Mouse (Mus musculus): ENCODE measurements around the gene Med19.
"Not testable (repeated sequence)": the region's sequence is repeated elsewhere in the genome, so short reads cannot be mapped to it uniquely, and the experiment has no call there.

Med19 gene

DNA sequence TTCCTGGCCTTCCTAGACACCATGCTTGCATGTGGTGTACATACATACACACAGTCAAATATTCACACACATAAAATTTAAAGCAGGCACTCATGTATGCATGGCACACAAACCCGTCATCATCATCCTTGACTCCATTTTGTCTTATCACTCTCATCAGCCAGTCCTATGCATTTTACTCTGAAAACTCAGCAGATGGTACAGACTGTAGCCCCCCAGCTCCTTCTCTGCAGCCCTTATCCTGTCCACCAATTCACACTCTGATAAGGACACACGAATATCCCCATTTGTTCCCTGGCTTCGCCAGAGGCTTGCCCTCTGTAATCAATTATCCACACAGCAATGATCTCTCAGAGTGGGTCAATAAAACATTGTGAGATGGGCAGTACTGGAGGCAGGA, 43.0 kb downstream of the Med19 start:
- no peak for DNase-seq

DNA sequence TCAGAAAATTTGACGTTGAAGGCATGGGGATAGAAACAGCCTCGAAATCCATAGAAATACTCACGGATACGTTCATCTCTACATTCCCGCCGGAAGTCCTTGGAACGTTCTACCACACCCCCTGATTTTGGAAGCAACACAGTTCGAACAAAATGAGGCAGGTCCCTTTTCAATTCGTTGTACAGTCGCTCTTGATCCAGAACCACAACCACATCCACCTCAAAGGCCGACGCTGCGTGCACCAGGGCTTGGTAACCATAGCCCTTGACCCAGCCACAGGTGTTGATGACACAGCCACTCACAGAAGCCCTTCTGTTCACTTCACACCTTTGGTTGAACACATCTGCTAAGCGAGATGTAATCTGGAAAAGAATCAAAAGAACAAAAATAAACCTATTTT, 45.7 kb downstream of the Med19 start:
- DNase-seq: no peak

DNA sequence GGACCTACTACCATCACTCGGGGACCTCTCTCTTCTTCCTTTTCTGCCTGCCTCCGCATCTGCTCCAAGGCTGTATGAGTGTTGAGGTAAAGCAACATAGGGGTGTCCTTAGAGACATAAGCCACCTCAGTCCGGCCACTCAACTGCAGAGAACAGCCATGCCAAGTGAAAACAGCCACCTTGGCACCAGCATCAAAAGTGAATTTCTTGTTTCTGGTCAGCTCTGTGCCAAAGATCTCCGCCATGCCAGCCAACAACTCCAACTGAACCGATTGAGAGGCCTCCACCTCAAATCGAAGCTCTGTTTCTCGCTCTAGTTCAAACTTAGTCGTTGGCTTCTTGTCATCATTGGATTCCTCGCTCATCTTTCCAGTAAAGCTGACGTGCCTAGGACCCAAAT, 47.6 kb downstream of the Med19 start:
- no peak for DNase-seq

DNA sequence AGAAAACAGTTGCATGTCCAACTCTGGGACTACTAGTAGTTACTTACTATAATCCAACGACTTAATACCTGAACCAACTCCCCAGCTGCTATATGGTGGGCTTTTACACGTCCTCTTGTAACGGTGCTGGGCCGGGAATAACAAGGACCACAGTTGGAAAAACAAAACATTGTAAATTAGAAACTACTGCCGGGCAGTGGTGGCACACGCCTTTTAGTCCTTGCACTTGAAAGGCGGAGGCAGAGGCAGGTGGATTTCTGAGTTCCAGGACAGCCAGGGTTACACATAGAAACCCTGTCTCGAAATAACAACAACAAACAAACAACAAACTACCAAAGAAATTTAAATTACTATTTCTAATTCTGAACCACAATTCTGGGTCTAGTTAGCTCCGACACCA, 48.5 kb downstream of the Med19 start:
- no peak for DNase-seq

DNA sequence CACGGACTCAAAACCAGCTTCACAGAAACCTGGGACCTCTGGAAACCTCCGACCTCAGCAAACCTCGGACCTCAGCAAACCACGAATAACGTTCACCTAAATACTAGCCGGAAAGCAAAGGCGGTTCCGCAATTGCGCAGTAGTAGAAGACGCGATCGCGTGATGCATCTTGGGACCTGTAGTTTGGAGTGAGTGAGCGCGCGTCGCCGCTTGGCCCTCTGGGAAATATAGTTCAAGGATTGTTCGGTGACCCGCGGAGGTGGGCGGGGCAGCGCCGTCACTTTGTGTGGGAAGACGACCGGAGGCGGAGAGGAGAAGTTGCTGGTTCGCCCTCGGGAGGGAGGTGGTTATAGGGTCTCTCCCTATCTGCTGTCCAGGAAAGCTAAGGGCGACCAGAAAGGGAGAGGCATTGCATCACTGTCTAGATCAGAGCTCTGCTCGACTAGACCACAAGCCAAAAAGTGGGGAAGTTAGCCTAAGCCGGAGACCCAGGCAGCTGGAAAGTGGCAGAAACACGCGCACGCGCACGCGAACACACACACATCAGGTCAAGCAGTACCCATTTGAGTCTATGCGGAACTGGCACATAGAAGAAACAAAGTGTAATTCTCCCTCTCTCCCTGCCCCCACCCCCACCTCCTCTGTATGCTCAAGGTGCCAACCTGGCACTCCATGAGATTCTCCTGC, 49.1 kb downstream of the Med19 start, which contains the start of gene Clp1:
TSS of gene Clp1 (minus strand) at position 179 of the 687 bp plus-strand sequence.
- DNase-seq: peak; percentile 99

DNA sequence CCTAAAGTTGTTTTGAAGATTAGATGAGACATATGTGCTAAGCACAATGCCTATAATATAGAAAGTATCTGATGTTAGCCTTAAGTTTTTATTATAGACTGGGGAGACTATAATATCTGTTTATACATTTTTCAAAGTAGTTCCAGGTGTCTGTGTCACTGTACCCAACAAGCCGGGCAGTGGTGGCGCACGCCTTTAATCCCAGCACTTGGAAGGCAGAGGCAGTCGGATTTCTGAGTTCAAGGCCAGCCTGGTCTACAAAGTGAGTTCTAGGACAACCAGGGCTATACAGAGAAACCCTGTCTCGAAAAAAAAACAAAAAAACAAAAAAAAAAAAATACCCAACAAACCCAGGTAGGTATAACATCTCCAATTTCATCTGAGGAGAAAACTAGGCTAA, 50.0 kb downstream of the Med19 start:
- not testable (repeated sequence) for DNase-seq

DNA sequence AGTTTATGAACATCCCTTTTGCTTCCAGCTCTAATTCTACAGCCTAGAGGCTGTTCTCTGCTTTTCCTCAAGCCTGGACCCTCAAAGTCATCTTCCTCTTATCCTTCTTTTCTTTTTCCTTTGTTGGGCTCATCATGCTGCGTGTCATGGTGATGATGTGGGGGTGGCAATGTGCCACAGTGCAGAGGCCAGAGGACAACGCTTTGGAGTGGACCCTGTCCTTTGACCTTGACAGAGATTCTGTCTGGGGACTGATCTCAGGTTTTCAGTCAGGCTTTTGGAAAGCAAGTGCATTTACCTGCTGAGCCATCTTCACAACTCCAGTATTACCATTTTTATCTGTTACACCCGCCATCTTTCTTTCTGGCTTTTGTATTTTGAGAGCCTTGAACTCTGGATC, 53.0 kb downstream of the Med19 start:
- no peak for DNase-seq

DNA sequence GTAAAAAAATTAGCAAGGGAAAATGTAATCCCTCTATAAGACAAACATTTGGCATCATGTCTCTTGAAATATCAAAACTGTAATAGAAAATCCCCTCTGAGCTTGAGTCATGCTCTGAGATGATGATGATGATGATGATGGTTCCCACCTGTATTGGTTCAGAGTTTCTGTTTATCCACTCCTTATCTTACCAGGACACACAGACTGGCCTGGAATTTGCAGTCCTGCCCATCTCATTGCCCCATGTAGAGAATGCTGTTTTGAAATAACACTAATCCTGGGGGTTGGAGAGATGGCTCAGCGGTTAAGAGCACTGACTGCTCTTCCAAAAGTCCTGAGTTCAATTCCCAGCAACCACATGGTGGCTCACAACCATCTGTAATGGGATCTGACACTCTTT, 54.2 kb downstream of the Med19 start:
- DNase-seq: no peak

DNA sequence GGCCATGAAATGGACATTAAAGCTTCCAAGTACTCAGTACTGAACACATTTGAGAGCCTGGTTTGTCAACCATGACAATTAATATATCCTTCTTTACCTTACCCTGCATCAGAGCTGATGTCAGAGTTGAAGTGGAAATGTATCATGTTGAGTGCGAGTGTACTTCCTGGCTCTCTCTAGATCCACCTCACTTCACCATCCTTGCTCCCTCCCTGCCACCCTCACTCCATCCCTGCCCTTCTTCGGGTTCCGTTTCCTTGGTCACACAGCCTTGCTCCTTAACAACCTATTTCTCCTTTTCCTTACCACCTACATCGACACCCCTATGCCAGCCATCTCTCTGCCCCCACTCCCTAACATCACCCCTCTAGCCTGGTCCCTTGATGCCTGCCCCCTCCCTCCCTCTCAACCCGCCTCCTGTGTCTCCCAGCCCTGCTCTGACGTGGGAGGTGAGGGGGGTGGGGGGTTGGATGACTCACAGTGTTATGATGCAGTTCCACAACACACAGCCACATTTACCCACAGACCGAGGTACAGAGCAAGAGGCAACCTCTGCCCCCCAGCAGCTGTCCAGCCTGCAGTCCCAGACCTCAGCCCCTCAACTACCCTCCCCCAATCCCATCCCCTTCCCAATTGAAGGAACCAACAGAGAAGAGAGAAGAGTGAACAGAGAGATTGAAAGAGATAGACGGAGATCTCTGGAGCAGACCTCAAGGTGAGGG, 55.5 kb downstream of the Med19 start, which contains the start of gene Ypel4:
TSS of gene Ypel4 (plus strand) at position 480 of the 722 bp plus-strand sequence.
- peak; percentile 66 for DNase-seq

DNA sequence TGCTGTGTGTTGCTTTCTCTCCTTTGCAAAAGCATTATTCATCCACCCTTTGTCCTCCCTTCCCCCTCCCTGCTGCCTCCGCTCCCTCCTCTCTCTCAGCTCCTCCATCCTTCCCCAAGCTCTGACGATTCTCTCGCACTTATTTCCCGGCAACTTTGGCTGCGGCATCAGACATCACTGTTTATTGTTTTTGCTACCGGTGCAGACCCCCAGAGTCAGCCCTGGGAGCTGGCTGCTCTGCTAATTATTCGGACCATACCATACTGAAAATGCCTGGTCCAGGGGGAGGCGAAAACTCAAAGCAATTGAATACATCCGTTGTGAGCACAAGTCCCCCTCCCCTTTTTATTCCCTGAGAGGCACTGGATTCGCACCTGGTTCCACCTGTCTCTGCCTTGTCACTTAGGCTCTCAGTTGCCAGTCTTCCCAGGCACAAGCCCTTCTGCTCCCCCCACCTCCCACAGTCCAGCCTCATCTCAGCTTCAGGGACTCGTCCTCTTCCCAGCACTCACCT, 56.2 kb downstream of the Med19 start:
- peak; percentile 64 for DNase-seq

DNA sequence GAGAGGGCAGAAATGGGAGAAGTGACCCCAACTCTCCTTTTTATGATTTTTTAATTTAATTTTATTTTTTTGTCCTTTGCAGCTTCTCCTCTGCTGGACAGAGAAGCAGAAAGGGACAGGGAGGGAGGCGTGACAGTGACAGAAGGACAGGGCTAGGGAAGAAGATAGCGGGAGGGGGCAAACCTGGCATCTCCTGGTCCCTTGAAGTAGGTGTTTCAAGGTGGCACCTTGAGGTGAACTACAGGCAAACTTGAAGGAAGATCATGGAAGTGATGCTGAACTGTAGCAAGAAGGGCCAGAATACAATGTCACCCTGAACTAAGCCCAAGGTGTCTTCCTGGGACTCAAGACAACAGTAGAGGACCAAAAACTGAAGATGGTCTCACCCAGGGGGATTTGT, 56.7 kb downstream of the Med19 start:
- DNase-seq: no peak

DNA sequence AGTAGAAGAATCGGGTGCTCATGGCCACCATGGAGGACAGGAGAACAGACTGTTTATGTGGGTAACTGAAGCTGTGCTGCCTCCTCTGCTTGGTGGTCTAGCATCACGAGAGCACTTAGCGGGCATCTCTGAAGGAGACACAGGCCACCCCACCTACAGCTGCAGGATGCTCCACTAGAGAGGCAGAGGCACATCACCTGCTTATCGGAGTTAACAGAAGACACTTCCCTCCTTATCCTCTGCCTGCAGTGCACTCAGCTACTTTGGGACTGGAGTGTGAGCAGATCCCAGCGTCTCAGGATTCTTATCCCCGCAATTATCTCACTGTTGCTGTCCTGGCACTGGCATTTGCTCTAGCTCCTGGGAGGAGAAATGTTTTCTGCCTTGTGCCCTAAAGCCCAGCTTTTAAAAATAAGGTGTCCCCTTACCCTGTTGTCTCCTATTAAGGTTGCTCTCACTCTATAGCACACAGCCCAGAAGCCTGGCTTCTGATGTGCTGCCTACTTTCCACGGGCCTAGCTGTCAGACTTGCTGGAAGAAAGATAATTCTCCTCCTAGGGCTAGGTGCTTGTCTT, 57.2 kb downstream of the Med19 start:
- no peak for DNase-seq

DNA sequence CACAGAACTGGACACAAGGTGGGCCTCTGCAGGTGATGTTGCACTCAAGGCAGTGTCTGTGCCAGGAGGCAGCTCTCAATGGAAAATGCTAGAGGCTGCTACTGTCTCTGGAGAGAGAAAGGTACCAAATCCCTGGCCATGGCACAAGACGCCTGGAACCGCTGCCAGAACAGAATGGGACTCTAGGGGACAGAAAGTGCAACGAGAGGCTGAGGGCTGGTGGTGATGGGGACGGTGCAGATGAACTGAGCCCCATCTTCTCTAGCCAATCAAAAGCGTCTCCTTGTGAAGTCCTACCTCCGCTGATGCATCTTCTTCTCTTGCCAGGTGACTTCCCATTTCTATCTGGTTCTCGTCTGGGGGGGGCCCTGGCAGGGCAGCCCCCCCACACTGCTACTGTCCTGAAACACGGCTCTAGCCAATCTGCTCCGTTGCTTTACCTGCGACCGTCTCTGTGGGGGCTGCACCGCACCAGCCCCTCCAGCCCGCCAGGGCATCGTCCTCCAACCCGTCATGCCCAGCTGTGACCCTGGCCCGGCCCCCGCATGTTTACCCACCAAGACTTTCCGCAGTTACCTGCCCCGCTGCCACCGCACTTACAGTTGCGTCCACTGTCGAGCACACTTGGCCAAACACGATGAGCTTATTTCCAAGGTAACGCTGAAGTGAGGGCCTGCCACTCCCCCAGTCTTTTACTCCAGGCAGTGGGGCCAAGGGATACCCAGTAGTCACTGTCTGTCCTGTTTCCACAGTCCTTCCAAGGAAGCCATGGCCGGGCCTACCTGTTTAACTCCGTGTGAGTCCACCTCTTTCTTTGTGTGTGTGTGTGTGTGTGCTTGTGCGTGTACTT, 58.3 kb downstream of the Med19 start:
- DNase-seq: peak; percentile 39

DNA sequence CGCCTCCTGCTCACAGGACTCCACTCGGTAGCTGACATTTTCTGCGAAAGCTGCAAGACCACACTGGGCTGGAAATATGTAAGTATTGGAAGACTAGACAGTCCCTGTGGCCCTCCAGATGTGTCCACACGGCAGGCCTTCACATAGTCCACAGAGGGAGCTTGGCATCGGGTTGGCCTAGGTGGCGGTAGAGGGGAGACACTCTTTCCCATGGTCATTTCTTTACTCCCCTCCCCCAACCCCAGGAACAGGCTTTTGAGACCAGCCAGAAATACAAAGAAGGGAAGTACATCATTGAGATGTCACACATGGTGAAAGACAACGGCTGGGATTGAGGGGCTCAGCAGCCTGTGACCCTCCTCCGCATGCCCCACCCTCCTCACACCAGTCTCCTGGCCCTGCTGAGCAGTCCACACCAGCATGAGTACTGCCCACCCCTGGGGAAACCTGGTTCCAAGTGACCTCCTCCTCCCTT, 59.3 kb downstream of the Med19 start:
- DNase-seq: peak; percentile 84
